Mouse (Mus musculus) lung, postnatal 36 days (tissue): Measurements from ENCODE around the gene Afmid.
"Not testable (repeated sequence)": the region's sequence is repeated elsewhere in the genome, so short reads cannot be mapped to it uniquely, and the experiment has no call there.

Experiments
- DNase-seq: peaks from one replicate; pipeline ENCODE4 v3.0.0; 2022; ENCODE audit warnings: mixed read lengths

The Afmid gene

GRCm38 (mm10) chr11:117825333-117826101 lies at the start of gene Afmid, which contains the start of gene Tk1:
Gene Afmid, plus strand, starts transcription at chr11:117825924.
Gene Tk1, minus strand, starts transcription at chr11:117826092.
- DNase-seq: peak; percentile 83

GRCm38 (mm10) chr11:117776085-117776792 lies 49.5 kb upstream of the Afmid start:
- DNase-seq: no peak

DNA sequence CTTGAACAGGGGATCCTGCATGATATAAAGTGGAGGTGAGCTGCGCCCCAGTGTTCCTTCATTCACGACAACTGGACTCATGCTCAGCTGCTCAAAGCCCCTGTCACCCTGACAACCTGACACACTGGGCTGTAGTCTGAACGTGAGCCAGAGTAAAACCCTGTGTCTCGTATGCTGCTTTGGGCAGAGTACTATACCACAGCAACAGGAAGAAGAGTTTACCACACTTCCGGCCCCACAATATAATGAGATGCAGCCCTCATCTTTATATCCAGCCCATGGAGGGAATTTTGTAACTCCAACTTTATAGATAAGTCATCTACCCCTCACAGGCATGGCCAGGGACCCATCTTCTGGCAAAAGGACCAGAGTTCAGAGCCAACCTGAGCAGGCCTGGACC lies 48.6 kb upstream of the Afmid start:
- DNase-seq: no peak

GRCm38 (mm10) chr11:117778031-117778430 lies 47.7 kb upstream of the Afmid start:
- DNase-seq: no peak

DNA sequence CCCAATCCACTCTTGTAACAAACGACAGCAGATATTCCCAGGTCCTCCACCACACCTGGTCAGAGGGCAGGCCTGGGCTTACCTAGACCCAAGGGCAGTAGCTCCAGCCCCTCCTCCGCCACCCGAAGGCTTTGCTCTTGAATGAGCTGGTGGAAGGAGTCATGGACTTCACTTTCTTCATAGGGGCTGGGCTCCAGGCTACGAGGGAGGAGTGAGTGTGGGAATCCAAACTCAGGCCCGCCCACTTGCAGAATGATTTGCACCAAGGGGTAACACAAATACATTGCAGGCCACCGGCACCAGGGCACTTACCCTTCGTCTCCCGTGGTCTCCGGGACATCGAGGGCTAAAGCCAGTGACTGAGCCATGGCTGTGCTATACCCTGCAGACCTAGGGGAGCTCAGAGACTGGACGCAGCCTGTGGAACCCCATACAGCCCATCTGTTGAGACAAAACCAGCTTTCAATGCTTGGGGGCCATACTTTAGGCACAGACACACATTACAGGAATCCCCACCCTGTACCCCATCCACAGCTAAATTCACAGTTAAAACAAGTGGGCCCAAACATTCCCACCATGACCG lies 46.8 kb upstream of the Afmid start:
- DNase-seq: peak; percentile 61

DNA sequence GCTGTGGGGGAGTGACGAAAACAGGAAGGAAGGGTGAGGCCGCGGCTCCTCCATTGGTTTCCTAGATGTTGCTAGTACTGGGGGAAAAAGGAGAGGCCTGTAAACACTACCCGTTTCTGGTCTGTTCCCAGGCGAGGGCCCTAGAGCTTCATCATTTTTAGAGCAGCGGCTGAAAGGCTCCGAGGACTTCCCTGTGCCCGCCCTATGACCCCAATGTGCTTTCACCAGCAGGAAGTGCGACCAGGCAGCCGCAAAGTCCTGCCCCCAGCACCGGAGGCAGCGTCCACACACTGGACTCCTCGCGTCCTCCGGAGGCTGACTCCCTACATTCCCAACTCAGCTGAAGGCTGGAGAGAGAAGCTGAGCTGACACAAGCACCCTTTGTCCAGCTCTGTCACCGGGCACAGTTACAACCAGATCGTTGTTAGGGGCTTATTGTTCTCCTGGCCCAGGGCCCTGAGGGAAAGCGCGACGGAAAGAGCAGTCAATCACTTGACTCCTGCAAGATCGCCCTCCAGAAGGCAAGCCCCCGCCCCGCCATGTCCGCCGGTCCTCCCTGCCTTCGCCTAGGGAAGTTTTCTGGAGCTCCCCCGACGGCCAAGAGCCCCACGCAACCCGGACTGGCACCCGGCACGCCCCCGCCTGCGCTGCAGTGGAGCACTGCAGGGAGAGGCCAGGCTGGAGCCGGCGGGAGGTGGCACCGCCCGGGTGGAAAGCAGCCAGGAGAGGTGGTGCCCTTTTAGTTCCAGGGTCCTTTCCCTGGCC lies 46.1 kb upstream of the Afmid start:
- peak; percentile 91 for DNase-seq

DNA sequence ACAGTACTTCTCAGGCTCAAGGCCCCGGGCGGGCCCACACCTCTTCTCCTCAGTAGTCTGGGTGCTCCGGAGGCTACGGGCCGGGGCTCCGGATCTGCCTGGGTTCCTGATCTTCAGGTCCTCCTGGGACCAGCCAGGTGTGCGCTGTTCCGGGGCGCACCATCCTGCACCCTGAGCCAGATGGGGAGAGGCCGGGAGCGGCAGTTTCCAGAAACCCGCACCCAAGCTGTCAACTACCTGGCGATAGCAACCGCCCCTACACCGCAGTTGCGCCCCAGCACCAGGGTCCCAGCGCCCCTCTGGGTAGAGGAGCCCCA lies 45.6 kb upstream of the Afmid start:
- no peak for DNase-seq

DNA sequence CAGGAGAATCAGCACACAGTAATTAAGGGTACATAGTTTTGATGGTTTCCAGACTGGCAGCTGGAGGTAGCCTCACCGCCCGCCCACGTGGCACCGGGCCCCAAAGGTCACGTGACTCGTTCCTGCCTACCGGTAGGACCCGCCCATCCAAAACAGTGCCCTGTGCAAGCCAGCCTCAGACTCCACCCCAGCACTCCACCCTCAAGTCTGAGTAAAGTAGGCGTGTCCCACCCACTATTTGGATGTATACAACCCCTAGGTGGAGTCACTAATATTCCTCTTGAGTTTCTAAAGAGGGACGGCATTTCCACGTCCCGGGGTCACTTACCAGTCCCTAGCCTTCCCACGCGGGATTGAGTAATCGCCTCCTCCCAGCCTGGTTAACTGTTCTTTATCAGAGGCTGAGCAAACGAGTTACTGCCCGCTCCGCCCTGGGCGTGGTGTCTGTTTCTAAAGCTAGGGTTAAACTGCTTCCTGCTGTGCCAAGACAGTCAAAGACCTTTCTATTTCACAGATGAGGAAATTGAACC lies 45.1 kb upstream of the Afmid start:
- DNase-seq: peak; percentile 98

DNA sequence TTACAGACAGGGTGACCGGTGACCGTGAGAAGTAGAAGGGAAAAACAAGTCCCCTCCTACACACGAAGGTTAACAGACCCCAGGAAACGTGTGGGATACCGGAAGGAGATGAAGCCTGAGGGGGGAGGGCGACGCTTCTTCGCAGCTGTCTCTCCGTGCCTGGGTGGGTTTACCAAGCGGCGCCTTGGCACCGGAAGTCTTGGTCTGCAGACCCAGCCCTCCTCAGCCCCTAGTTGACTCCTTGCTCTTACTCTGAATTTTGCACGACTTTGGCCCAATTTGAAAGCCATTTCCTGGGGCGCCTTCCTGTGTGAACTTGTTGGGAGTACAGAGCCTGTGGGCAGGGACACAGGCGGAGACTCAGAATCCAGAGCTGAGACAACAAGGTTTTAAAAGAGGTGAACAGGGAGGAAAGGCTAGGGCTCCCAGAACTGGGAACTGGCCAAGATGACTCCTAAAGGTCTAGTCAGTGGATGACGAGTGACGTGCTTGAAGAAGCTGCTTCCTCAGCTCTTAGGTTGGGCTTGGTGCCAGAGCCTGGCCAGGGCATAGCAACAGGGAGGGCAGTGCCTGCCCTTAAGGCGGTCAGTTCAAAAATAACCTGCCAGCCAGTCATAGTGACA lies 44.4 kb upstream of the Afmid start:
- peak; percentile 90 for DNase-seq

GRCm38 (mm10) chr11:117781993-117782704 lies 43.6 kb upstream of the Afmid start, which contains the start of the genes Tmc8 and Tmc6:
Gene Tmc8, plus strand, starts transcription at chr11:117782076.
Gene Tmc6, minus strand, starts transcription at chr11:117782198.
- peak; percentile 71 for DNase-seq

- no peak for DNase-seq
These were observed 43.1 kb upstream of the Afmid start for GRCm38 (mm10) chr11:117782705-117783034.

- peak; percentile 79 for DNase-seq
These were observed 42.6 kb upstream of the Afmid start for GRCm38 (mm10) chr11:117783089-117783488.

DNA sequence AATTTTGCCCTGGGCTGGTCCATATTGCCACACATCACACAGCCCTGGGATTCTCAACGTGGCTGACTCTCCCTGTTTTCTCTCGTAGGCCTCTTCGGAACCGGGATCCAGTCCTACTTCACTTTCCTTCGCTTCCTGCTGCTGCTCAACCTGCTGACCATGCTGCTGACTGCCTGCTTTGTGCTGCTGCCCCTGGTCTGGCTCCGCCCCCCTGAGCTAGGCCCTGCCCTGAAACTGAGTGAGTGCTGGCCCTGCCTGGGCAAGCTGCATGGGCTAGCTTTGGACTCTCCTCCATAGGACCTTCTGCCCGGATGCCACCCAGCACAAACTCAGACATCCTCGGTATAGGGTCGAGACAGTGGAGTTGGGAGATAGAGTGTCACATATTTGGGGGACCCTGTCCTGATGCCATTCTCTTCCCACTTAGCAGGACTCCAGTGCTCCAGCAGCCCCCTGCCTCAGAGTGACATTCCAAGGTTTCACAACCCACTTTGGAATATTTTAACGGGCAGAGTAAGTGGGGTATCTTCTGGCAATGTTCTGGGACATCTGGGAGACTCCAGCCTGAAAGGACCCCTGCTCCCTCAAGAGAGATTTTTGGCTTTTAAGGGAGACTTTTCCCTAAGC lies 41.9 kb upstream of the Afmid start:
- peak; percentile 48 for DNase-seq

GRCm38 (mm10) chr11:117786294-117786693 lies 39.4 kb upstream of the Afmid start:
- DNase-seq: peak; percentile 86

- DNase-seq: not testable (repeated sequence)
These were observed 37.2 kb upstream of the Afmid start for GRCm38 (mm10) chr11:117788481-117788880.

DNA sequence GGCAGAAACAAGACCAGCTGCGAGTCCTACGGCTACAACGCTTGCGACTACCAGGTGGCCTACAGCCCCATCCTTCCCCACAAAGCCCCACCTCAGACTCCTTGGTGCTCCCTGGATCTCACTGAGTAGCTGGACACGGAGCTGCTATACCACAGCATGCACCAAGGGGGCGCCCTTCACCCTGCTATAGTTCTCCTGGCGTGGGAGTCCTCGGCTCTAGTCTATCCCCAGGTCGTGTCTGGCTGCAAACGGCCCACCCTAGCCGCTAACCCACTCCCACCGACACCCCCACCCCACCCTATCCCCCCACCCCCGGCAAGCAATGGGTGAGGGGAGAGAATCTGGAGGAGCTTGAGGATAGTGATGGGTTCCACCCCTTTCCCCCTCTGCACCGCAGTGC lies 35.4 kb upstream of the Afmid start:
- peak; percentile 87 for DNase-seq

GRCm38 (mm10) chr11:117790703-117791440 lies 34.9 kb upstream of the Afmid start:
- DNase-seq: peak; percentile 67

- DNase-seq: no peak
These were observed 34.3 kb upstream of the Afmid start for GRCm38 (mm10) chr11:117791441-117791761.

DNA sequence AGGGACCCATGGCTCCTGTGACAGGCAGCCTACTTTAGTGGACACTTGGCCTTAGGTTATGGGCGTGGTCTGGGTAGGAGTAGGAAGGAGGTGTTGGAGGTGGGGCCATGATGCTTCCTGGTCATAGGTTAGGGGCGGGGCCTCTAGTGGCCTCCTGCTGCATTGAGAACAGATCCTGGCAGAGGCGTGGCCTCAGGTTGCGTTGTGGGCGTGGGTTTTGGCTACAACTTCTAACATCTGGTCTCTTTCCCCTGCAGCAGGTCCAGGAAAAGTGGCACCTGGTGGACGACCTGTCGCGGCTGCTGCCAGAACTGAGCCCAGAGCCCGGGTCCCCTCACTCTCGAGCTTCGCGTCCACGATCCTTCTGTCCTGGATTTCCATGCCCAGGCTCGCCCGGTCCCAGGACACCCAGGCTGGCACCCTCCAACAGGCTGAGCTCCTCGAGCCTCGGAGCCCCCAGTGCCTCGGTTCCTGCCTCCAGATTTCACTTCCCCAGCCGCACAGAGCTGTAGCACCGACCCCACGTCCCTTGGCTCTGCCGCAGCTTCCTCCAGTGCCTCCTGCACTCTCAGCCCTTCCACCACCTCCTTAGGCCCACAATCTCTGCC lies 33.3 kb upstream of the Afmid start:
- DNase-seq: peak; percentile 96

DNA sequence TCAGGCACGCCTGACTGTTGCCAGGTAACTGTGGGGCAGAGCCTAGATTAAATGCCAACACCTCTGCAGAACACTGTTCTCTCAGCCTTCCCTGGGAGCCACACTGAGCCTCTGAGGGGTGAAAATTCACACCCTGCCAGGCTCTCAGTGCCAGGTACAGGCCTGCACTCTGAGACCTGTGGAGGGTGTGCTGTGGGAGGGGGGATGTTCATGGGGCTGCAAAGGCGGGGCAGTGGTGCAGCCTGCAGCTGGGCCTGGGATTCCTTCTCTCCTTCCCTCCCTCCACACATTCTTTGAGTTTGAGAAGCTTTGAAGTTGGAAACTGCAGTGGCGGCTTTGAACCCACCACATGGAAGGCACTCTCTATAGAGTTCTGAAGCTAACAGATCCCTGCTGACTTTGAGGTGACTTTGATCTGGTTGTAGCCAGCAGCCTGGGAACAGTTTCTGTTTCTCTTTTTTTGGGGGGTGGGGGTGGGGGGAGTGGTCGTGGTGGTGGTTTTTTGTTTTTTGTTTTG lies 31.6 kb upstream of the Afmid start:
- DNase-seq: no peak
